Mouse (Mus musculus): Measurements from ENCODE around the gene Rnase9.
"Not testable (repeated sequence)": the region's sequence is repeated elsewhere in the genome, so short reads cannot be mapped to it uniquely, and the experiment has no call there.

Rnase9 gene

DNA sequence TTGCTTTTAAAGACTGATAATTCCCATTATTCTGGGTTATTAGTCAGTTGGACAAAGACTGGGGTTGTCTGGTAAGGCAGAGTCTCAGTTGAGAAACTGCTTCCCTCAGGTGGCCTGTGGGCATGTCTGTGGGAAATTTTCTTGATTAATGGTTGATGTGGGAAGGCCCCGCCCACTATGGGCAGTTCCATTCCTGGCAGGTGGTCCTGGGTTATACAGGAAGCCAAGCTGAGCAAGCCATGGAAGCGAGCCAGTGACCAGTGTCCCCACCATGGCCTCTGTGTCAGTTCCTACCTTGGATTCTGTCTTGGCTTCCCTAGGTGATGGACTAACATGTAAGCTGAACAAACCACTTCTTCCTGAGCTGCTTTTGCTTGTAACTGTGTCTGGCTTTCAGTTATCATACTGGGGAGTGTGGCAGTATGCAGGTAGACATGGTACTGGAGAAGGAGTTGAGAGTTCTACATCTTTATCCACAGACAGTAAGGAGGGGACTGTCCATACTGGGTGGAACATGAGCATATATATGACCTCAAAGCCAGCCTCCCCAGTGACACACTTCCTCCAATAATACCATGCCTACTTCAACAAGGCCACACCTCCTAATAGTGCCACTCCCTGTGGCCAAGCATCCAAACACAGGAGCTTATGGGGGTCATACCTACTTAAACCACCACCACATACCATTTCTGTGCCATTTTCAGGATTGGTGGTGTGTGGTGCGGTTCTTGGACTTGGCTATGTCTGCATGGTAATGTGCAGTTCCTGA, 14.1 kb downstream of the Rnase9 start:
- TF ChIP-seq POU5F1 (IDR thresholded peaks at IDR 0.05; ENCODE audit: borderline replicate concordance, low read length) (no peak), CTCF (conservative IDR thresholded peaks at IDR 0.05; ENCODE audit: low read length) (no peak), NANOG (IDR thresholded peaks at IDR 0.05; ENCODE audit: borderline replicate concordance, low read length) (no peak)
- Histone ChIP-seq H3K36me3 (ENCODE audit: insufficient read depth, low read length) (no peaks in the 10 kb centered on the region), H3K4me3 (replicated peaks; ENCODE audit: low read length) (no peak overlapping the region), H3K27me3 (ENCODE audit: insufficient read depth, low read length) (no peaks in the 10 kb centered on the region), H3K4me1 (replicated peaks; ENCODE audit: low read depth, low read length) (peaks cover 5% of the 10 kb centered on the region; the same call in 1 of the 2 replicates), H3K9me3 (ENCODE audit: low read length) (no peaks in the 10 kb centered on the region)

DNA sequence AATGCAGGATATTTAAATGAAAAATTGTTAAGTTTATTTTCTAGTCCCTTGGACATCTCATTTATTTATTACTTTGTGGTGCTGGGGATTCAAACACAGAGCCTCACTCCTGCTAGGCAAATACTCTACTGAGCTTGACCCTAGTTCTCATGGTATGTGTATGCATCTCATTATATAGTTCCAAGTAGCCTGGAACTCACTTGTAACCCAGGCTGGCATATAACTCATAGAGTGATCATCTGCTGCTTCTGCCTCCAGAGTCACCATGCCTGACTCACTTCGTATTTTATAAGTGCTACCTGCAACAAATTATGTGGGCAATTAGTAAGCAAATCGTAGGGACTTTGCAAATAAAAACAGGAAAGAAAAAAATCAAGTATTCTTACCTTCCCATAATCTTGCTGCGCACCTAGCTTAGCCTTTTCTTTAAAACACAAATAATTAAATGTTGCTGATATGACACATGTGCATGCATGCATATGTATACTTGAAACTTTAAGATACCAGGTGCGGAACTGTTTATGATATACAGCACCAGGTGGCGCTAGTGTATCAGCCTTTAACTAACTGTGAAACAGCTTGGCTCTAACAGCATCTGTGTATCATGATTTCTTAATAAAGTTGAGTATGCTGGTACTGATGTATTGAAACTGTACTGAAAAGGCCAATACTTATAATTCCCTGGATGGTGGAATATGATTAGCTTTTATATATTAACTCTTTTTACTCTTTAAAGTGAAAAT, 15.1 kb downstream of the Rnase9 start:
- peaks cover 12% of the 10 kb centered on the region for H3K4me1 ChIP-seq (replicated peaks; ENCODE audit: low read depth, low read length)
- no peak overlapping the region for H3K4me3 ChIP-seq (replicated peaks; ENCODE audit: low read length)

DNA sequence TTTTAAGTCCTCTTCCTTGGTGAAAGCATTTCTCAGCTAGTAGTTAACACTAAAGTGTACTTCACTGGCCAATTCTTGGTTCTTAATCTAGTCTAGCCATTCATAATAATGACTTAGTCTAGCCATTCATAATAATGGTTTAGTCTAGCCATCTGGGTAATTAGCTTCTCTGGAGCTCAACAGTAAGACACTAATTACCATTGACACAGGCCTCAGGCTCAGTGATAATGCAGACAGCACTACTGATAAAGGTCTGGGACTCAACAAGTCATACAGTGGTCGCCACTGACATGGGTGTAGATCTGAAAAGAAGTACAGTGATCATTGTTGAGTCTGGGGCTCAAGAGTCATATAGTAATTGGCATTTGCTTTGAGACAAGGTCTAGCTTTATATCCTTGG, 16.8 kb downstream of the Rnase9 start:
- H3K9me3 ChIP-seq (ENCODE audit: low read length), result peaks cover 9% of the 10 kb centered on the region
- peaks cover 23% of the 10 kb centered on the region for H3K4me1 ChIP-seq (replicated peaks; ENCODE audit: low read depth, low read length)
- no peaks in the 10 kb centered on the region for H3K27me3 ChIP-seq (ENCODE audit: insufficient read depth, low read length)
- no peak overlapping the region for H3K4me3 ChIP-seq (replicated peaks; ENCODE audit: low read length)
- TF ChIP-seq POU5F1 (IDR thresholded peaks at IDR 0.05; ENCODE audit: borderline replicate concordance, low read length), result no peak
- no peak for TF ChIP-seq NANOG (IDR thresholded peaks at IDR 0.05; ENCODE audit: borderline replicate concordance, low read length)
- TF ChIP-seq CTCF (conservative IDR thresholded peaks at IDR 0.05; ENCODE audit: low read length), result no peak
- H3K36me3 ChIP-seq (ENCODE audit: insufficient read depth, low read length), result no peaks in the 10 kb centered on the region

More for the DNA sequence above, 15.1 kb downstream of the Rnase9 start:
- no peaks in the 10 kb centered on the region for H3K9me3 ChIP-seq (ENCODE audit: low read length)
- H3K36me3 ChIP-seq (ENCODE audit: insufficient read depth, low read length), result no peaks in the 10 kb centered on the region
- H3K27me3 ChIP-seq (ENCODE audit: insufficient read depth, low read length), result no peaks in the 10 kb centered on the region
- TF ChIP-seq CTCF (conservative IDR thresholded peaks at IDR 0.05; ENCODE audit: low read length) (peak; percentile 43), NANOG (IDR thresholded peaks at IDR 0.05; ENCODE audit: borderline replicate concordance, low read length) (no peak)

DNA sequence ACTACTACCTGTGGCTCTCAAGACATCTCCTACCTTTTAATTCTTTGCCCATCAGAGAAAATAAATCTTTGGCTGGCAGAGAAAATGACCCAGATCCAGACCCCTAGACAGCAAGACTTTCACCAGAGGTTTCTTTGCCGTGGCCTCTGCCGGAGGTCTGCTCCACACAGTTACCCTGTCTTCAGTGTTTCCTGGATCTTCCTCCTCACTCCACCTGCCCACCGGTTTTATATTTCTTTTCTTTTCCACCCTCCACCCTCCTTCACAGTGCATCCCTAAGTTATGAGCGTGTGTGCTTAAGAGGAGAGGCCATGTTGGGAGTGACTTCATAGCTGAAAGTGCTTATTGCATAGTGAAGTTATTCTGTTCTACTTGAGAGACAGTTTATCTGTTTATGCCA, 18.2 kb downstream of the Rnase9 start:
- H3K27me3 ChIP-seq (ENCODE audit: insufficient read depth, low read length), result no peaks in the 10 kb centered on the region
- no peaks in the 10 kb centered on the region for H3K36me3 ChIP-seq (ENCODE audit: insufficient read depth, low read length)
- H3K9me3 ChIP-seq (ENCODE audit: low read length), result peaks cover 14% of the 10 kb centered on the region
- H3K4me1 ChIP-seq (replicated peaks; ENCODE audit: low read depth, low read length), result peaks cover 23% of the 10 kb centered on the region
- TF ChIP-seq POU5F1 (IDR thresholded peaks at IDR 0.05; ENCODE audit: borderline replicate concordance, low read length) (no peak), NANOG (IDR thresholded peaks at IDR 0.05; ENCODE audit: borderline replicate concordance, low read length) (no peak), CTCF (conservative IDR thresholded peaks at IDR 0.05; ENCODE audit: low read length) (no peak)
- no peak overlapping the region for H3K4me3 ChIP-seq (replicated peaks; ENCODE audit: low read length)

DNA sequence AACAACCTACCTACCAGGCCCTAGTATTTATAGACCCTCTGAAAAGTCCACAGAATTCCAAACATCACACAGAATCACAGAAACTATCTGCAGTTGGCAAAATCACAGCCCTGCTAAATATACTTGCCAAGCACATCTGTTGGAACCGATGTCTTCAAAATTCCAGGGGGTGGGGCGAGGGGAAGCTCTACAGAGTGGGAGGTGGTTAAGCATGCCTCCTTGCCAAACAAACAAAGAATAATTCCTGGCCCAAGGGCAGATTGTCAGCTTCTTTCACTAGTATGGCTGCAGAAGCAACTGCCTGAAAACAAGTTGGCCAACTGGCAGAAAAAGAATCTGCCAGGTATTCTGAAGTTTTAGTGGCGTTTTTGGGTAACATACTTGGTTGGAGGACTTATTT, 24.4 kb downstream of the Rnase9 start:
- Histone ChIP-seq H3K4me1 (replicated peaks; ENCODE audit: low read depth, low read length) (peaks cover 18% of the 10 kb centered on the region), H3K27me3 (ENCODE audit: insufficient read depth, low read length) (no peaks in the 10 kb centered on the region), H3K9me3 (ENCODE audit: low read length) (peaks cover 15% of the 10 kb centered on the region), H3K4me3 (replicated peaks; ENCODE audit: low read length) (no peak overlapping the region), H3K36me3 (ENCODE audit: insufficient read depth, low read length) (no peaks in the 10 kb centered on the region)
- TF ChIP-seq CTCF (conservative IDR thresholded peaks at IDR 0.05; ENCODE audit: low read length), result no peak
- TF ChIP-seq POU5F1 (IDR thresholded peaks at IDR 0.05; ENCODE audit: borderline replicate concordance, low read length), result no peak
- no peak for TF ChIP-seq NANOG (IDR thresholded peaks at IDR 0.05; ENCODE audit: borderline replicate concordance, low read length)

DNA sequence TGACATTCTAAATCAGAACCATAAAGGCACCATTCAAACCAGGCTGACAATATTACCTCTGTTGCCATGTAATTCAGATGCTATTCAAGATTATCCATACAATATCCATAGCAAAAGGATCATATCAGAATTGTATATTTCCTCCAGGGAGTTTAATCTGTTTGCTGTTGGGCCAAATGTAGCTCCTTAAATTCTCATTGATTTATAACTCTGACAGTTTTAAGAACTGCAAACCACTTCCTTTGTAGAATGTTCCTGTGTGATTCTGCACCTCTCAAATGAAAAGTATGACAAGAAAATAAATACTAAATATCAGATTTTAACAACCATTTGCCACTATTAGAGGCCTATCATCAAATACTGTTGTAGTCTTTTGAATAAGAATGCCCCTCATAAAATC, 25.9 kb downstream of the Rnase9 start:
- Histone ChIP-seq H3K4me3 (replicated peaks; ENCODE audit: low read length) (no peak overlapping the region), H3K9me3 (ENCODE audit: low read length) (peaks cover 29% of the 10 kb centered on the region), H3K4me1 (replicated peaks; ENCODE audit: low read depth, low read length) (peaks cover 5% of the 10 kb centered on the region; the same call in 1 of the 2 replicates)

DNA sequence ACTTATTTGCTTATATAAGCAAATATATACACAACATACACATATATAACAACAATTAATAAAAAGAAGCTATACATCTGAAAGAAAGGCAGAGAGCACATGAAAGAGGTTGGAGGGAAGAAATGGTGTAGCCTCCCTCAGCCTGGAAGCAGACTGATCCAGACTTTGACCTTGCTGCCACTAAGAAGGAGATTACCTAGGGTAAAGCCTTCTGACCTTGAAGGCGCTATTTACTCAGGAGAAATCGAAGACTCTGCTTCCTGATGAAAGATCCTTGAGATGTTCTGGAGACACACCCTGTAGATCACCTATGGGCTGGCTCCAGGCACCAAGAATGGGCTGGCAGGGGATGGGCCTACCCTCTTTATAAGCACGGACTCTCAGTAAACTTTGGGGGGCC, 26.9 kb downstream of the Rnase9 start:
- H3K4me1 ChIP-seq (replicated peaks; ENCODE audit: low read depth, low read length); H3K4me3 ChIP-seq (replicated peaks; ENCODE audit: low read length); H3K36me3 ChIP-seq (ENCODE audit: insufficient read depth, low read length); H3K27me3 ChIP-seq (ENCODE audit: insufficient read depth, low read length): not testable (repeated sequence)
- H3K9me3 ChIP-seq (ENCODE audit: low read length), result peaks cover 27% of the 10 kb centered on the region

More for the DNA sequence above, 25.9 kb downstream of the Rnase9 start:
- no peaks in the 10 kb centered on the region for H3K36me3 ChIP-seq (ENCODE audit: insufficient read depth, low read length)
- H3K27me3 ChIP-seq (ENCODE audit: insufficient read depth, low read length), result no peaks in the 10 kb centered on the region
- TF ChIP-seq NANOG (IDR thresholded peaks at IDR 0.05; ENCODE audit: borderline replicate concordance, low read length) (no peak), CTCF (conservative IDR thresholded peaks at IDR 0.05; ENCODE audit: low read length) (no peak)

DNA sequence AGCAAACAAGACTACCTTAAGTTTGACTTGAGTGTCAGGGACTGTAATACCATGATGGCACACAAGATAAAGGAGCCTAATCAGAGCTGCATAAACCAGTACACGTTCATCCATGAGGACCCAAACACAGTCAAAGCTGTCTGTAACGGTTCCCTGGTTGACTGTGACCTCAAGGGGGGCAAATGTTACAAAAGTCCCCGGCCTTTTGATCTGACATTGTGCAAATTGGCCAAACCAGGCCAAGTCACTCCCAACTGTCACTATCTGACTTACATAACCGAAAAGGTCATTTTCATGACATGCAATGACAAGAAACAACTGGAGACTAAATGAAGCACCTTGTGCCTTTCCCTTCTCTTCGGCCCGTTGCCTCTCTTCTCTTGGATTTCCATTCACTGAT, 32.1 kb downstream of the Rnase9 start:
- TF ChIP-seq NANOG (IDR thresholded peaks at IDR 0.05; ENCODE audit: borderline replicate concordance, low read length) (no peak), POU5F1 (IDR thresholded peaks at IDR 0.05; ENCODE audit: borderline replicate concordance, low read length) (no peak), CTCF (conservative IDR thresholded peaks at IDR 0.05; ENCODE audit: low read length) (no peak)
- H3K4me3 ChIP-seq (replicated peaks; ENCODE audit: low read length), result no peak overlapping the region
- H3K36me3 ChIP-seq (ENCODE audit: insufficient read depth, low read length), result no peaks in the 10 kb centered on the region
- H3K27me3 ChIP-seq (ENCODE audit: insufficient read depth, low read length), result no peaks in the 10 kb centered on the region
- no peaks in the 10 kb centered on the region; the same call in 1 of the 2 replicates for H3K4me1 ChIP-seq (replicated peaks; ENCODE audit: low read depth, low read length)
- peaks cover 23% of the 10 kb centered on the region for H3K9me3 ChIP-seq (ENCODE audit: low read length)

Data from E14TG2a.4 (cell line).